Mouse (Mus musculus) ovary, adult 10 weeks (tissue): ENCODE measurements around the gene Omd. TPM values are rescaled to one million over a fixed set of nuclear protein-coding genes. Genes with fewer than 3 reads are reported as not detected.

ENCODE experiments used
- polyA plus RNA-seq: library from polyadenylated mRNA; stranded (reverse); fragments of 350-450 nt; fragmentation: Illumina TruSeq; extraction: RNeasy Lipid Tissue Mini Kit (QIAGEN cat#74804); gene quantifications from one replicate; pipeline ENCODE4 v1.2.3, GENCODE M21; 2014

Gene Omd
- polyA plus RNA-seq = 275 TPM

DNA sequence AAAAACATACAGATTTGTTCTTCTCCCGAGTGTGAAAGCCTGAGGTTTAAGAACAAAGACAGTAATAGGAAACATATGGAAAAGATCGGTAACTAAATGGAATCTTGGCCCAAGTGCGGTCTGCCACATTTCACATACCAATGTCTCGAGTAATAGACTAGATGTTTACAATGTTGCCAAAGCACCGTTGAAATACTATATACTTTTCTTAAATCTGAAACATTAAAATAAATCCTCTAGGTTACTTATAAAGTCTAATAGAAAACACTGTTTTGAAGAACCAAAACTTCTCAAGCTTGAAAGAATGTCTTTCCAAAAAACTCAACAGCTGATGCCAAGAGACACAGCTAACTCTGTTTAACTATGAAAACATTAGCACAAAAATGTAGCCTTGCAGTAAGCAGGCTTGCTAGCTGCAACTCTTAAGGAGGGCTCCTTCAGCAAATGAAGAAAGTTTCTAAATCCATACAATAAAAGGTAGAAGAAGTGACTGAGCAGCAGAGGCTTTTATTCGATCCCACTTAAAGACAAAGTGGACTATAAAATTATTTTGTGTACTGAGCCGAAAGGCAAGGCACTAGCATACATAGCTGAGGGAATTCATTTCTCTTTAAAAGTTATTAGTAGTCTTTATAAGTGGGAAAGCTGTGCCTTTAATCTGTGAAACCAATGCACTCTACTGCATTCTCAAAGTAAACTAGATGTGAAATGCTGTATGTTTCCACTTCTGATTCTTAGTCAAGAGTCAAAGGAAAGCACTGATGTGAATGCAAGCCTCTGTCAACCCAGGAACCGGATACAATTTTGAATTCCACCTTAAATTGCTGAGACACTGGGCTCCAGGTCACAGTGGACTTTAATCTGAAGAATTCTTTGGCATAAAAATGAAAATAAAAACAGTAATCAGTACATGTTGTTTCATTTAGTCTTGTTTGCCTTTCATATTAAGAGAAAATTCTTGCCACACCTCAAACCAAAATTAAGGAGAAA lies at the start of gene Omd:
TSS of gene Omd (plus strand) at position 922 of the 990 bp plus-strand sequence.

DNA sequence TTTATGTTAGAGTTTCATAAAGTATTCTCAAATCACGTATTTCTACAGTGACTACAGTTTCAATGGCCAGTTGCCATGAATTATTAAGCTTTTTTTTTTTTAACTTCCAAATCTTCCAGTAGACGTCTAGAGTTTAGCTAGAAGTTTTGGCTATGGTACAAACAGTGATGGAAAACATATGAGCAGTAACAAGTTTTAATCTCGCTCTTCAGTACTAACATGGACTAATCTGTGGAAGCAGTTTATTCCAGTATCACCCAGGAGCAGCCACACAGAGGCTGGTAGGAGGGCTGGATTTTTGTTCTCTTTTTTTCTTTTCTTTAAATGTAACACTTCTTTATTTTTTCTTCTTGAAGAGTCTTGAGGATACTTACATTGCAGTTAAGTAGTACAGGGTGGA lies 38.0 kb upstream of the Omd start, which contains the start of gene Aspn:
TSS of gene Aspn (plus strand) at position 165 of the 400 bp plus-strand sequence.

DNA sequence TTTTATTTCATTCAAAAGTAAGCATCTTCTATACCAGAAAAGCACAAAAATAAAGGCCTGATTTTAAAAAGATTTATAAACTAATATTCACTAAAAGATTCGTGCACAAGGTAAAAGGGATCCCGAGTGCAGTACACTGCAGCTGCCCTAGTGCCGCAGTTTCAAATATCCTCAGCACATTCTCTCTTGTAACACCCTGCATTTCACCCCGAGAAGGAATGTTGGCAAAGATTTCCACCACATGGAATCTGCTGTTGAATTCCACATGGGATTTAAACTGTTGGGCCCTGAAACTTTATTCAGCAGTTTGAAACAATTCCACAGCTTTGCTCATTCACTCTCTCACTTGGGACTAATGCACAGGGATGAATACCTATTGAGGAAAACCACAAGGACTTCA lies 25.5 kb downstream of the Omd start, which contains the start of gene Ogn:
TSS of gene Ogn (plus strand) at position 333 of the 400 bp plus-strand sequence.

Other genes starting within 250 kb of the Omd start
- 25.5 TPM for gene Bicd2, start 240.9 kb upstream of the Omd start, polyA plus RNA-seq
- gene Ippk, start 161.2 kb upstream of the Omd start, polyA plus RNA-seq = 16.4 TPM
- gene Tes3-ps, start 89.1 kb upstream of the Omd start, polyA plus RNA-seq = 1.00 TPM
- gene Ecm2, start 77.7 kb upstream of the Omd start, polyA plus RNA-seq = 126 TPM
- gene Aspn, start 38.0 kb upstream of the Omd start, polyA plus RNA-seq = 432 TPM
- gene Ogn, start 25.6 kb downstream of the Omd start, polyA plus RNA-seq = 2,753 TPM
- gene Cenpp, start 70.3 kb downstream of the Omd start, polyA plus RNA-seq = 50.2 TPM
- 101 TPM for gene Nol8, start 70.6 kb downstream of the Omd start, polyA plus RNA-seq
- 64.3 TPM for gene Iars, start 99.6 kb downstream of the Omd start, polyA plus RNA-seq
- 1.1 TPM for gene Gm30302, start 216.5 kb downstream of the Omd start, polyA plus RNA-seq